Mouse (Mus musculus) heart, adult 2 months (tissue): ENCODE results near the gene Dcps.

Source experiments
- CTCF ChIP-seq: fragments of 200-600 bp; IDR thresholded peaks from 2 replicates; pipeline ENCODE4 v1.8.1; 2022; ENCODE audit warnings: antibody characterized with exemption, mild to moderate bottlenecking, moderate library complexity
- EP300 ChIP-seq: fragments of 200-500 bp; IDR thresholded peaks from 2 replicates; pipeline ENCODE4 v1.6.1; 2011; ENCODE audit warnings: low read depth, low read length, control low read depth; ENCODE audit not compliant: insufficient read depth
- POLR2A ChIP-seq: fragments of 200-500 bp; IDR thresholded peaks from 2 replicates; pipeline ENCODE4 v1.6.1; 2011; ENCODE audit warnings: mild to moderate bottlenecking, low read depth, low read length, control low read depth; ENCODE audit not compliant: insufficient read depth

DNA sequence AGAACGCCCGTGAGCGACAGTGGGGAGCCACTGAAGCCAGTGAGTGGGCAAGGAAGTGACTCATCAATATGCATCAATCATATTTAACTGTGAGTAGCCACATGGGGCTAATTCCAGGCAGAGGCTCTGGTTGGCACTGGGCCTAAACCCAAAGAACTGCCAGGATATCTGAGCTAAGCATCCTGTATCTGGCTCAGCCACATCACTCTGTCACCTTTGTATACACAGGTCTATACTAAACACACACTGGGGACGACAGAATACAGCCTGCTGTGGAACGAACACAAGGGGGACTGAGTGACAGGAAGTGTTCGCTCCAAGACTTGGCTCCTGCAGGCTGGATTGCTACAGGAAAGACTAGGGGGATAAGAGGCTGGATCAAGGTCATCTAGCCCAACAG lies 40.3 kb downstream of the Dcps start:
- TF ChIP-seq POLR2A (no peak), CTCF (peak; percentile 24; the same call in 1 of the 2 replicates), EP300 (no peak)
